Comparison of ENCODE assay signal across 8 mouse cellular contexts in the genomic region with DNA sequence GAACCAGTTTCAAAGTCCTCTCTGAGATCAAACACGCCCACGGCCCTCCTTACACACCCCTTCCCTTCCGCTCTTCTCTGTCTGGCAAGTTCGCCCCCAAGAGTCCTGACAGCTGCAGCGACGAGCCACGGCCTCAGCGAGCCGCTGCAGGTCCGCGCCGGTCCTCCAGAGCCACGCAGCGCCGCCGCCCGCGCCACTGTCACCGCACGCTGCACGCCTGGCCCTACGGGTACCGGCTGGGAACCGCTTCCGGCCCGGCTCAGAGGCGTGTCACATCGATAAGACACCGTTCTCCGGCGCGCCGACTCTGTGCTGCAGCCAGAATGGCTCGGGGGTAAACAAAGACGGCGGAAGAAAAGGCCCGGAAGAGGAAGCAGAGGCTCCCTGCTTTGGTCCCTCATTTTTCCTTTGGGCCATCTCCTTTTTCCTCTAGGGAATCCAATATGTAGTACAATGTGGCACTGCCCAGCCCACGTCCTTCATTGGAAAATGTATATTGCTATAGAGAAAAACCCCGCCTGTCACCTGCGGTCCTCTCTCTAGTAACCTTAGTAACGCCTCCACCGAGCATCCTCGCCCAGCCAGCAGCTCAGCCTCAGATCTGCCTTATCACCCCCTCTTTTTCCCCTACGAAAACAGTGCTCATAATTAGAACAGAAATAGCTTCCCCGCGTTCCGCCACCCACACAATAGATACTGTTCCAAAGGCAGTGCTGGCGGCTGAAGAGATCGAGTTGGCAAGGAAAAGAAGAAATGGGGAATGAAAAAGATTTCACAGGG. TPM values are rescaled to one million over a fixed set of nuclear protein-coding genes. Genes with fewer than 3 reads are reported as not detected.
DNase-seq lines count a peak whose midpoint lies in the region; ATAC-seq lines count a peak whose summit lies in the region.

Gene Fra10ac1, minus strand, starts transcription at position 252 of the 780 bp plus-strand sequence.

- peak within 1 kb of the TSS; percentile 98 for H3K27ac ChIP-seq in hindbrain, embryonic 13.5 days

- H3K4me2 ChIP-seq in hindbrain, embryonic 13.5 days, result peak within 1 kb of the TSS; percentile 81

- DNase-seq in NIH3T3 (ENCODE audit: low read depth), result peak; percentile 93
- DNase-seq in cerebellum, postnatal 10 days, result peak; percentile 95 to 96
- DNase-seq in frontal cortex, postnatal 14 days (ENCODE audit: low spot score in 2 of 2), result peak; percentile 93 to 94
- peak; percentile 94 for DNase-seq in layer of hippocampus, postnatal 36 days
- peak; percentile 87 for DNase-seq in lung, postnatal 36 days
- peak; percentile 95 for DNase-seq in retina, postnatal 1 day
- DNase-seq in urinary bladder, adult 18-20 months (ENCODE audit: low spot score in 2 of 2), result peak; percentile 81 to 85

- no peaks in the 10 kb centered on the region for H3K36me3 ChIP-seq in hindbrain, embryonic 13.5 days

- H3K4me3 ChIP-seq in hindbrain, embryonic 13.5 days, result peak within 1 kb of the TSS; percentile 57

- WGBS in hindbrain, embryonic 13.5 days, result under 1% methylated on average over 49 of the region's 49 CpGs

- peaks cover 12% of the 10 kb centered on the region for H3K4me1 ChIP-seq in hindbrain, embryonic 13.5 days (replicated peaks)

- H3K9ac ChIP-seq in hindbrain, embryonic 13.5 days, result peak within 1 kb of the TSS; percentile 76

- no peaks in the 10 kb centered on the region for H3K9me3 ChIP-seq in hindbrain, embryonic 13.5 days

- ATAC-seq in hindbrain, embryonic 13.5 days (ENCODE audit: low FRiP score), result peak; percentile 98

- no peaks in the 10 kb centered on the region for H3K27me3 ChIP-seq in hindbrain, embryonic 13.5 days

RNA-seq across cellular contexts. Expression of gene Fra10ac1, which starts in this region (rescaled TPM):
- 49.1 and 49.6 TPM in 2 replicates for polyA plus RNA-seq in hindbrain, embryonic 13.5 days (2015; fragmentation: Nextera tagmentation; extraction: Ambion mirVana)
- 10 to 100 TPM; 19.6 to 21.9 TPM for total RNA-seq in layer of hippocampus, postnatal 36 days (2021)

Comparison
In these comparisons a context has a peak if more than half of its experiments do, and no peak if none do; other contexts are left out.
1. Peak in every context shown above with its lines: DNase-seq, ATAC-seq, H3K4me3 ChIP-seq and H3K27ac ChIP-seq.